Mouse (Mus musculus): ENCODE measurements at regions not wholly inside any gene's neighbourhood (a gene's known extent, or its start where the extent isn't known, plus 50 kb on each side); places are given as distances from the start of the nearest gene placed in this dataset.

GRCm38 (mm10) chr3:83689068-83689976 lies 76.8 kb upstream of the Sfrp2 start:
- no peak for DNase-seq (ENCODE audit: low read depth, low spot score)

- DNase-seq (ENCODE audit: low read depth, low spot score) = no peak
Observed at GRCm38 (mm10) chr3:83694505-83694904, 71.6 kb upstream of the Sfrp2 start.

GRCm38 (mm10) chr3:83699751-83700150 lies 66.4 kb upstream of the Sfrp2 start:
- no peak for DNase-seq (ENCODE audit: low read depth, low spot score)

GRCm38 (mm10) chr3:83701075-83701474 lies 65.0 kb upstream of the Sfrp2 start:
- DNase-seq (ENCODE audit: low read depth, low spot score) = no peak

GRCm38 (mm10) chr3:83704559-83704958 lies 61.6 kb upstream of the Sfrp2 start:
- no peak for DNase-seq (ENCODE audit: low read depth, low spot score)

GRCm38 (mm10) chr3:83705253-83705652 lies 60.9 kb upstream of the Sfrp2 start:
- no peak for DNase-seq (ENCODE audit: low read depth, low spot score)

GRCm38 (mm10) chr3:83706531-83707243 lies 59.4 kb upstream of the Sfrp2 start:
- no peak for DNase-seq (ENCODE audit: low read depth, low spot score)

- DNase-seq (ENCODE audit: low read depth, low spot score) = no peak
Observed at GRCm38 (mm10) chr3:83707278-83707677, 58.8 kb upstream of the Sfrp2 start.

GRCm38 (mm10) chr3:83708973-83709372 lies 57.1 kb upstream of the Sfrp2 start:
- no peak for DNase-seq (ENCODE audit: low read depth, low spot score)

- DNase-seq (ENCODE audit: low read depth, low spot score) = no peak
Observed at GRCm38 (mm10) chr3:83709531-83709930, 56.6 kb upstream of the Sfrp2 start.

- no peak for DNase-seq (ENCODE audit: low read depth, low spot score)
Observed at GRCm38 (mm10) chr3:83710995-83711541, 55.1 kb upstream of the Sfrp2 start.

- no peak for DNase-seq (ENCODE audit: low read depth, low spot score)
Observed at GRCm38 (mm10) chr3:83712355-83712754, 53.8 kb upstream of the Sfrp2 start.

- DNase-seq (ENCODE audit: low read depth, low spot score) = no peak
Observed at GRCm38 (mm10) chr3:83714572-83714971, 51.5 kb upstream of the Sfrp2 start.

Measured in brain, embryonic 18.5 days (tissue).